Mouse (Mus musculus) lung, embryonic 15.5 days (tissue): ENCODE results near the gene Trim43b. TPM values are rescaled to one million over a fixed set of nuclear protein-coding genes. Genes with fewer than 3 reads are reported as not detected.
"Not testable (repeated sequence)": the region's sequence is repeated elsewhere in the genome, so short reads cannot be mapped to it uniquely, and the experiment has no call there.

Experiments used
- ATAC-seq: fragments of 200-750 bp; cut with Nextera tagmentation; 2 replicates; pipeline ENCODE4 v1.8.0; 2017; ENCODE audit warnings: moderate number of reproducible peaks, borderline replicate concordance; ENCODE audit not compliant: low FRiP score, low TSS enrichment; ENCODE audit errors: extremely low read depth
- H3K27ac ChIP-seq: fragments of 300-500 bp; sonication (generic); 2 replicates; pipeline ENCODE4 v1.5.1; 2015; ENCODE audit warnings: moderate library complexity, mild to moderate bottlenecking, inconsistent platforms
- H3K27me3 ChIP-seq: fragments of 300-500 bp; sonication (generic); 2 replicates; pipeline ENCODE4 v1.6.1; 2015; ENCODE audit warnings: inconsistent platforms
- H3K36me3 ChIP-seq: fragments of 300-500 bp; sonication (generic); 2 replicates; pipeline ENCODE4 v1.6.1; 2015; ENCODE audit warnings: inconsistent platforms
- H3K4me1 ChIP-seq: fragments of 300-500 bp; sonication (generic); 2 replicates; pipeline ENCODE4 v1.6.1; 2015; ENCODE audit warnings: inconsistent platforms
- H3K4me2 ChIP-seq: fragments of 300-500 bp; sonication (generic); 2 replicates; pipeline ENCODE4 v1.6.1; 2015; ENCODE audit warnings: inconsistent platforms, mild to moderate bottlenecking, moderate library complexity
- H3K4me3 ChIP-seq: fragments of 300-500 bp; sonication (generic); 2 replicates; pipeline ENCODE4 v1.5.1; 2015; ENCODE audit warnings: mild to moderate bottlenecking, inconsistent platforms
- H3K9ac ChIP-seq: fragments of 300-500 bp; sonication (generic); 2 replicates; pipeline ENCODE4 v1.6.1; 2015; ENCODE audit warnings: inconsistent platforms
- H3K9me3 ChIP-seq: fragments of 300-500 bp; sonication (generic); 2 replicates; pipeline ENCODE4 v1.6.1; 2016; ENCODE audit warnings: inconsistent platforms
- WGBS: fragments of 180-500 bp; shearing (Covaris S2); methylation state at CpG from one replicate; pipeline ENCODE4 v1.1.7; 2015; 5-methylcytosine and 5-hydroxymethylcytosine counted together
- polyA plus RNA-seq: library from polyadenylated mRNA; unstranded; fragments of >200 nt; fragmentation: Nextera tagmentation; extraction: Ambion mirVana; gene quantifications from 2 replicates; pipeline ENCODE4 v1.2.1, GENCODE M21; 2015

Gene Trim43b
- polyA plus RNA-seq = not detected in 2 replicates

DNA sequence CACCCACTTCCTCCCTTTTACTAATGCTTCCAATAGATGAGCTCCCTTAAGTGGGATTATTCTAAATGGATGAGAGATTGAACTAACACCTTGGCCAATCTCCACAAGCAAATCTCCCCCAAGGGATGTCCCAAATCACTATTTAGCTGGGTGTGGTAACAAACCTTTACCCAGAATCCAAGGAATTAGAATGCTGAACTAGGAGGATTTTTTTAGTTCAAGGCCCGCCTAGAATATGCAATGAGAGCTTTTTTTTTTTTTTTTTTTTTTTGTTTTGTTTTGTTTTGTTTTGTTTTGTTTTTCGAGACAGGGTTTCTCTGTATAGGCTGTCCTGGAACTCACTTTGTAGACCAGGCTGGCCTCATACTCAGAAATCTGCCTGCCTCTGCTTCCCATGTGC is at the start of gene Trim43b:
Gene Trim43b, minus strand, starts transcription at position 101 of the 400 bp plus-strand sequence.
- 56% methylated on average over 1 of the region's 2 CpGs for WGBS

DNA sequence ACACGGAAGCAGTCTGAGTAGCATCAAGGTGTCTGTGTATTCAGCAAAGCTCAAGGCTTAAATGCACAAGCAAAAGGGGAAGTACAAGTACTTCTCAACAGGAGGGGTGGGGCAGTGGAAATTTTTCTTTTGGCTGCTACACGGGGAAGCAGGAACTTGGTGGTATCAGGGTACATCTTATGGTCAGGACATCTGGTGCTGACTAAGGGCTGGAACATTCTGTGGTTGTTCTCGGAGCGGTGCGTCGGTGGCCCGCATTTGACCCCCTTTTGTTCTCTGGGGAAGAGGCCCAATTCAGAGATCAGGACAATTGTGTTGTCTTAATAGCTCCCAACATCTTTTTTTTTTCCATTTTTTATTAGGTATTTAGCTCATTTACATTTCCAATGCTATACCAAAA is 11.9 kb upstream of the Trim43b start:
- not testable (repeated sequence) for H3K4me2 ChIP-seq, H3K27ac ChIP-seq, ATAC-seq, H3K9me3 ChIP-seq, H3K4me3 ChIP-seq, H3K4me1 ChIP-seq, H3K36me3 ChIP-seq, H3K9ac ChIP-seq, H3K27me3 ChIP-seq
- WGBS = 91% methylated on average over 7 of the region's 7 CpGs

More for the DNA sequence above, at the start of gene Trim43b:
- H3K4me2 ChIP-seq, H3K27ac ChIP-seq, H3K9ac ChIP-seq, H3K27me3 ChIP-seq, H3K4me1 ChIP-seq, H3K4me3 ChIP-seq, H3K36me3 ChIP-seq, H3K9me3 ChIP-seq, ATAC-seq: not testable (repeated sequence)

DNA sequence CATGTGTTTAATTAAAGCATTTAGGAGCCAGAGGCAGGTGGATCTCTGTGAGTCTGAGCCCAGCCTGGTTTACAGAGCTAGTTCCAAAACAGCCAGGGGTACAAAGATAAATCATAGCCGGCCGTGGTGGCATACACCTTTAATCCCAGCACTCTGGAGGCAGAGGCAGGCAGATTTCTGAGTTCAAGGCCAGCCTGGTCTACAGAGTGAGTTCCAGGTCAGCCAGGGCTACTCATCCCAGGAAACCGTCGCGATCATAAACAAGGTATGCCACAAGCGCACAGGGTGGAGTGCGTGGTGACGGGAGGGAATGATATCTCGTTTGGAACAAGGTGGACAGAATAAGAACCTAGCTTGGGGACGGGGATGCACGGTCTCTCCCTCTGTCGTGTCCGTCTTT is 5.9 kb downstream of the Trim43b start:
- H3K9me3 ChIP-seq, H3K36me3 ChIP-seq, H3K9ac ChIP-seq, H3K4me1 ChIP-seq, ATAC-seq, H3K4me3 ChIP-seq, H3K27me3 ChIP-seq, H3K4me2 ChIP-seq, H3K27ac ChIP-seq: not testable (repeated sequence)
- WGBS = 93% methylated on average over 13 of the region's 13 CpGs

DNA sequence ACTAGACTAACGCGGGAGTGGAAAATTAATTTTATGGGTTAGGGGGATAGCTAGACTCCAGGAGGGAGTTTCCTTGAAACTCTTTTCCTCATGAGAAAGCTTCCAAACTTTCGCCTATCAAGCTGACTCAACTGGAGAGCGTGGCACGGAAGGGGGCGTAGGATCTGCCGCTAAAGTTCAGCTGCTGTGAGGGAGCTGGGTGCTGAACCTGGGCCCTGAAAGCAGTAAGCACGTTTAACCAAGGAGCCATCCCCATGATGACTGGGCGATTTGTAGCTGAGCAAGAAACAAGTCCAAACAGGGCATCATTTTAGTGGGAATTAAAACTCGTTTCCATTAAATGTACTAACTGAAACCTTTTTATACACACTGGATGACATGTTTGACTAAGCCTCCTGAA is 13.0 kb downstream of the Trim43b start:
- ATAC-seq, H3K9me3 ChIP-seq, H3K4me1 ChIP-seq, H3K27ac ChIP-seq, H3K36me3 ChIP-seq, H3K27me3 ChIP-seq, H3K4me2 ChIP-seq, H3K9ac ChIP-seq, H3K4me3 ChIP-seq: not testable (repeated sequence)
- WGBS = 70% methylated on average over 10 of the region's 10 CpGs

DNA sequence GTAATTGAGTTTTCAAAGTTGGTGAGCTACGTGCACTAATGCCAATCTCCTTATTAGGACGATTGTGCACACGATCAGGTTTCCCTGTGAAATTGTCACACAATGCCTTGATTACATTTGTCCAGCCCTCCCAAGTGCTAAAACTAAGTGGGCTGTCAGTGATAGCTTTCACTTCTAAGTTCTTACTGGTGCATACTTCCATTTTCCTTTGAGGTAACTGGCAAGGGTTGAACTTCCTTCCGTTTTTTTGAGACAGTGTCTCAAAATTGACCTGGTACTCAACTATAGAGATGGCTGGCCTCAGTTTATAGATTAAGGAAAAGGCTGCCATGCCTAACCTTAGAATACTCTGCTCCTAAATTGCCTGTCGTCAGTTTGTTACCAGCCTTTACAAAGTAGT is 16.1 kb downstream of the Trim43b start:
- not testable (repeated sequence) for H3K4me2 ChIP-seq, H3K9me3 ChIP-seq, H3K27ac ChIP-seq, H3K4me3 ChIP-seq, ATAC-seq, H3K27me3 ChIP-seq, H3K9ac ChIP-seq, H3K4me1 ChIP-seq, H3K36me3 ChIP-seq
- WGBS = 92% methylated on average over 2 of the region's 5 CpGs

DNA sequence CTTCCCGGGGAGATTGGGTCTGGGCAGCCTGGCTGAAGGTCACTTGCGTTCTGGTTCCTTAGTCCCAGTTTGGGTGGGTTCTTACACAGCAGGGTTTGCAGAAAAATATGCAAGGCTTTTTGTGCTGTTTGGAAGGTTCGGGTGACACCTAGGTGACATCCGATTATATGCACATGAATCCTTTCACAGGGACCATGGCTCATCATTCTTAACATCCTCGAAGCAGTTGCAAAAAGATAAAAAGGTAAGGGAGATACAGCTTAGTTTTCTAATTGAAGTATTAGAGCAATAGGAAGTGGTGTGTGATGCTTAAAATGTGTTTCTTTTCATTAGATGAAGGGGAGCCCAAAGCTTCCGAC is 25.5 kb downstream of the Trim43b start:
- WGBS = 86% methylated on average over 2 of the region's 6 CpGs
- not testable (repeated sequence) for H3K4me2 ChIP-seq, ATAC-seq, H3K9ac ChIP-seq, H3K27ac ChIP-seq, H3K9me3 ChIP-seq, H3K4me3 ChIP-seq, H3K4me1 ChIP-seq, H3K36me3 ChIP-seq, H3K27me3 ChIP-seq

DNA sequence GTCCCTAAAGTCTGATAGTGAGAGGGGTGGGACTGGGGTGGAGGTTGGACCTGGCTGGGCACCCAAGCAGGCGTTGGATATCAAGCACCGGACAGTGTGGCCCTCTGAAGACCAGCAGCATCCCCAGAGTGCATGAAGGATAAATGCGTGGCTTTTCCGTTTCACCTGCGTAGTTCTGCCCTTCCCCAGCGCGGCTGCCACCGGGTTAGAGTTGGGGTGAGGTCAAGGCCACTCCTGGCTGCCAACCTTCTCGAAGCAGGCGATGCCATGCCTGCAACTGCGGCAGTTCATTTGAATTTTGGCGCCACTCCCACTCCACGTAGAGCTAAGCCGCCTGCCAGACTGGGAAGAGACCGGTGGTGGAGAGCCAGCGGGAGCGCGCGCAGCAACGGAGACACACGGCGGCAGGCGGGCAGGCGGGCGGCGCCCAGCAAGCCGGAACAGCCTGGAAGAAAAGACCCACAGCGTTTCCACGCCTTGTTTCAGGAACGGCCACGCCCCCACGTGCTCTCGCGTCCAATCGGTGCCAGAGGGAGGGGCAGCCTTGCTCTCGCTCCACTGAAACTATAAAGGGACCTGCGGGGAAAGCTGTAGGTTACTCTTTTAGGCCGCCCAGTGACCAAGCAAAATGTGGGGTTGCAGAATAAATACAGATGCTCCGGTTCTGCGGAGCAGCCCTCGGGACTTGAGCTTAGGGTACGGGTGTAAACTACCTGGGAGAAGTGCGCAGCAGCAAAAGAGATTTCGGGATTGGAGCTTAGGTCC is 26.1 kb downstream of the Trim43b start:
- H3K9ac ChIP-seq, H3K27ac ChIP-seq, H3K4me3 ChIP-seq, H3K9me3 ChIP-seq, H3K4me1 ChIP-seq, H3K36me3 ChIP-seq, H3K27me3 ChIP-seq, H3K4me2 ChIP-seq: not testable (repeated sequence)
- 61% methylated on average over 44 of the region's 44 CpGs for WGBS
- ATAC-seq = peak; percentile 96

Other genes with a start within 250 kb of the Trim43b start
- gene Bcl2a1a, start 135.9 kb downstream of the Trim43b start, polyA plus RNA-seq = 1.9 and 3.5 TPM in 2 replicates
- gene Bcl2a1b, start 106.4 kb upstream of the Trim43b start, polyA plus RNA-seq = 5.3 and 7.0 TPM in 2 replicates
- gene Gm29094, start 106.5 kb upstream of the Trim43b start, polyA plus RNA-seq = 0.87 TPM in 1 of 2 replicates, not detected in the other
- gene Mthfs, start 117.8 kb upstream of the Trim43b start, polyA plus RNA-seq = 30.3 and 33.1 TPM in 2 replicates